Mouse (Mus musculus) gastrocnemius, postnatal 36 days (tissue): ENCODE results near the gene Patl2. TPM values are rescaled to one million over a fixed set of nuclear protein-coding genes. Genes with fewer than 3 reads are reported as not detected.

Experiments used
- DNase-seq, 2 experiments: peaks; one replicate each; pipeline ENCODE4 v3.0.0; 2022
- intact Hi-C: fragments of 180-260 bp; cut with DNase I; formaldehyde crosslinking; loops from one replicate; pipeline ENCODE4 v1.15.1; 2025
- total RNA-seq, 2 experiments: library from RNA; stranded (reverse); gene quantifications; 2 replicates each; pipeline ENCODE4 v1.2.3; 2021

The Patl2 gene
- total RNA-seq, 2 experiments from 2014 or later = not detected

- intact Hi-C loops = no loop called here
- DNase-seq = no peak
Observed at GRCm38 (mm10) chr2:122086446-122086845, 99.5 kb downstream of the Patl2 start.

- intact Hi-C loops = no loop called here
- DNase-seq = no peak
Observed at GRCm38 (mm10) chr2:122081728-122082456, 104.1 kb downstream of the Patl2 start.

Other genes starting within 250 kb of the Patl2 start
- gene Ctdspl2, start 230.2 kb downstream of the Patl2 start, total RNA-seq = 1 to 10 TPM; 5.3 to 7.5 TPM
- gene Mageb3, start 230.1 kb downstream of the Patl2 start, total RNA-seq = not detected
- gene Eif3j1, start 157.6 kb downstream of the Patl2 start, total RNA-seq = 10 to 100 TPM; 25.8 to 32.1 TPM
- gene Spg11, start 67.8 kb downstream of the Patl2 start, total RNA-seq = 1 to 10 TPM; 4.1 to 4.8 TPM
- 10 to 100 TPM; 61.2 to 75.7 TPM for gene B2m, start 38.5 kb downstream of the Patl2 start, total RNA-seq
- gene Trim69, start 25.5 kb downstream of the Patl2 start, total RNA-seq = not detected
- gene Terb2, start 83 bp upstream of the Patl2 start, total RNA-seq = not detected
- 10 to 100 TPM; 39.0 to 51.1 TPM for gene Sord, start 48.6 kb upstream of the Patl2 start, total RNA-seq
- gene Duox2, start 112.3 kb upstream of the Patl2 start, total RNA-seq = under 1 TPM in 1 of 2 experiments, not detected in 1; 0.17 TPM
- gene Duoxa2, start 112.7 kb upstream of the Patl2 start, total RNA-seq = not detected
- gene Duoxa1, start 127.5 kb upstream of the Patl2 start, total RNA-seq = under 1 TPM; 0.41 to 0.49 TPM
- under 1 TPM; 0.47 to 0.66 TPM for gene Duox1, start 129.5 kb upstream of the Patl2 start, total RNA-seq
- gene Shf, start 183.0 kb upstream of the Patl2 start, total RNA-seq = 1 to 10 TPM; 1.9 to 2.1 TPM
- 1 to 10 TPM; 3.8 to 6.0 TPM for gene Slc28a2, start 240.3 kb upstream of the Patl2 start, total RNA-seq